Mouse (Mus musculus): Measurements from ENCODE around the gene Ajm1. TPM values are rescaled to one million over a fixed set of nuclear protein-coding genes. Genes with fewer than 3 reads are reported as not detected.

The Ajm1 gene
- total RNA-seq, 2 experiments from 2014 or later, result 0.10 TPM; not detected in 1

DNA sequence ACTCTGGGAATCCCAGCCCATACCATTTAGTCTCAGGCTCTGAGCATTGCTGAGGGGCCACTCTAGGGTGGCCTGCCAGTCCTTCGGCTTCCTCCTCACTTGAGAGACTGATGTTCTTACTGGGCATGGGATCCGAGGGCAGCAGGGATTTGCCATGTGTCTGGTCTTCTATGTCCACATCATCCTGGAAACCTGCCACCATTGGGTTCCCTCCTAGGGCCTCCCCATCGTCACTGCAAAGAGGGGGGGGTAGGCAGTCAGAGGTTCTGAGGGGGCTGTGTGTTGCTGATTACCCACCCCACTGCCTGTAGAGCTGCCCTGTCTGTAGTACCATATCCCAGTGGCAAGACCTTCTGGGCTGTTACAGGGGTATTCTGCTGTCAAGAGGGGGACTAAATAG is 4.0 kb upstream of the Ajm1 start:
- intact Hi-C loops (cut with DNase I; ENCODE audit: low total_unique reads), result no loop called here
- no peak for DNase-seq

DNA sequence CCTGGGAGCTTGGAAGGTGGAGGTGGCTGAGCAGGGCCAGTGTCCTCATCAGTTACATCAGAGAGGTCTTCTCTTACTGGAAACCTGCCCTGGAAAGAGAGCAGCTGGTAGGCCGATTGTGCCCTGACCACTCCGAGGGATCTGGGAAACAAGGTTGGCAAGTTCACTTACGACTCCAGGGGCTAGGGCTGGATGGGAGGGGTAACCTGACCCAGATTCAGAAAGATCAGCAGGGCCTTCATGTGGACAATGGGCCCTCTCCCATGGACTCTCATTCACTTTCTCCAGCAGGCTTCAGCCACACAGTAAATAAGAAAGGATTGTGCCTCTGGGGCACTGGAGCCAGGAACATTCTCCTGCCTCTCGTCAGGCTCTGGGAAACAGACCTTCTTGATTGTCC is 3.3 kb upstream of the Ajm1 start:
- no peak for DNase-seq
- intact Hi-C loops (cut with DNase I; ENCODE audit: low total_unique reads), result no loop called here

DNA sequence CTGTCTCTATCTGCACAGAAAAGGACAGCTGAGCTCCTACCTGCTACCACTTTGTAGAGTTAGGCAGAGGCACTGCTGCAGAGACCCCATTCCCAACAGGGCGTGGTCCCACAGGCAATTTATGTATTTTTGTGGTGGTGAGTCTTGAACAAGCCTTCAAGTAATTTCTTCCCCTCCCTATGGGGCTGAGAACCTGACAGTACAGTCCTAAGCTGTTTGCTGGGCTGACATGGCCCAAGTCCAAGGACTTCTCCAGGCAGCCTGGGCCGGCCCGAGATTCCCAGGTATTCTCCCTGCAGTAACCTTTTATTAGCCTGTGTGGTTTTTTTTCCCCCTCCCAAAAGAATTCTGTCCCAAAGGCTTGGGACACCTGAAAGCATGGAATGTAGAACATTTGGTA is 2.6 kb upstream of the Ajm1 start:
- DNase-seq, result no peak
- intact Hi-C loops (cut with DNase I; ENCODE audit: low total_unique reads), result no loop called here

DNA sequence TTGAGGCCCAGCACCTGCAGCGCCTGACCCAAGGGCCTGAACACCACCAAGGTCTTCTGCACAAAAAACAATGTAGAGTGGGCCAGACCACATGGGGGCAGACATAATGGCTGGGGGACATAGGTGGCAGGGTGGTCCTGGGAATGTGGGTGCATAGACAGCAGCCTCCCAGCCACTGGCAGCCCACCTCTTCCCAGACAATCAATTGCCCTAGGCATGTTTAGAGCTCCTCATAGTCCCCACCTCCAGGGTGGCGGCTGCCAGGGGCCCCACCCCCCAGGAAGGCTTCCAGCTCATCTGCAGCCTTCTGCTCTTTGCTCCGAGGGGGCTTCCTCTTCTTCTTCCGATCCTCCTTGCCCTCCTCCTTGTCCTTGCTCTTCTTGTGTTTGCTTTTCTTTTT is 2.0 kb upstream of the Ajm1 start:
- intact Hi-C loops (cut with DNase I; ENCODE audit: low total_unique reads), result no loop called here
- DNase-seq, result no peak

DNA sequence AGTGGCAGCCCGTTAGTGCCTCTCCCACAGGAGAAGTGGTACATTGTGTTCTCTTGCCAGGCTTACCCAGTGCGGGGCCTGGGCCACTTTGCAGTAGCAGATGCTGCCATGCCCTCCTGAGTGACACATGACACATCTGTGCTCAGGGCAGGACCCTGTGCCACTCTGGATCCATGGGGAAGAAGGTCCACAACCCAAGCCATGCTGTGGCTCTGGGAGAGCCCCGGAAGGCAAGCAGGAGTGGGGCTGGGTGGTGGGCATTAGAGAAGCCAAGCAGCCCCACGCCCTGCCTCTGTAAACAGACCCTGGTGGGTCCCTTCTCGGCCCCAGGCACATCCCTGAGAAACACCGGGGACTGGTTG is 1.5 kb upstream of the Ajm1 start:
- no peak for DNase-seq
- intact Hi-C loops (cut with DNase I; ENCODE audit: low total_unique reads), result no loop called here

DNA sequence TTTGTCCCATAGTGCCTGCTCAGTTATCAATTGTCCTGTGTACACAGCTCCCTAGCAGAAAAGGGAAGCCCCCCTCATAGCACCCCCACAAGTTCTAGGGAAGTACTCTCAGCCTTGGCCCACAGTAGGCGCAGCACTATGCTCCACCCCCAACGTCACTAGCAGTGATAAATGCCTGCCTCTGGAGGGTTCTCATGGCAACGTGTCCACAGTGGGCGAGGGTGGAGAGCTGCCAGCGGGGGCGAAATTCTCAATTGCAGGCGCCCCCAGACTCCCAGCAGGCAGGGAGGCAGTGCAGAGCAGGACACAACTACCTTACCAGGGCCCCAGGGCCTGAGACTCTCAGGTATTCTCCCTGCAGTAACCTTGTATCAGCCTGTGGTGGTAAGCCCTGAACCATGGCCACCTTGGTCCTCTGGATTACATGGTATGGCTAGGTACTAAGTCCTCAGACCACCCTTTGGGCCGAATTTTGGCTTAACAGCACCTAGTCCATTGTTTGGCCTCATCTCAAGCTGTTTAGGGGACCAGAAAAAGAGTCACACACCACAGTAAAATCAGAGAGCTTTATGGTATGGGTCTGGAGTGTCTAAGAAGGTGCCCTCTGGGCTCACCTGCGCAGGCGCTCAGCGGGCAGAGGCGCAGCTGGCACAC is 1.0 kb upstream of the Ajm1 start:
- peak; percentile 24 for DNase-seq
- intact Hi-C loops (cut with DNase I; ENCODE audit: low total_unique reads), result no loop called here

DNA sequence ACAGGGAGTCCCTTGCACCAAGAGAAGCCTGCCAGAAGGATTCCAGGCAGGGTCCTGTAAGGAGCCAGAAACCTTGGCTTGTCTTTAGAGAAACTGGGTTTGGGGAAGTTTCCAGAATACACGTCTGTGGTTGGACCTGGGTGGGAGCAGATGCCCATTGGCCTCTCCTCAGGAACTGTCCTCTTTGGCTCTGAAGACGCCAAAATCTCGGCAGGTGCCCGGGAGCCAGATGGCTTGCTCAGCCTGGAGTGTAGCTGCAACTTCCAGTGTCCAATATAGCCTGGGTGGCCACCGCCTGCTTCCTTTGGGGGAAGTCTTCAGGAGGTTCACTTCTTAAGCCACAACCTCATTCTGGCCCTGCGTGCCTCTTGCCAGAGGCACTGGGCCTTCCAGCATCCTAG is 344 bp upstream of the Ajm1 start:
- DNase-seq, result no peak
- intact Hi-C loops (cut with DNase I; ENCODE audit: low total_unique reads), result no loop called here

DNA sequence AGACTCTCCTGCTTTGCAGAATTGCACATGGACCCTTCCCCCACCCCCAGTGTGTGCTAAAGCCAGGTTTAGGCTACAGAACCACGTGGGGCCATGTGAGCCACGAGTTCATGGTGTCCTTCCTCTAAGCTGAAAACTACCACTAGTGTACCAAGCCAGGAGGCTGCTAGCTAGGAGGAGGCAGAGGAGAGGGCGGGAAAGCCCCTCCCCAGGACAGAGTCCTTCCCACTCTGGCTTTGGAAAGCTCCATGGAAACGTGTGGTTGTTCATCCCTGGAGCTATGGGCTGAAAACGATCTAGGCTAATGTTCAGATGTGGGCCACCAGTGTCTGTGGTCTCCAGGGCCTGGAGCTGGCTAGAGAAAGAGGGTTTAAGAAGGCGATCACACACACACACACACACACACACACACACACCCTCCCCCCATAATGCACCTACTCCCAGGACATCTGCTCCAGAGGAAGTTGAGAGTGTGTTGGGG is 896 bp downstream of the Ajm1 start:
- DNase-seq, result no peak
- intact Hi-C loops (cut with DNase I; ENCODE audit: low total_unique reads), result no loop called here

DNA sequence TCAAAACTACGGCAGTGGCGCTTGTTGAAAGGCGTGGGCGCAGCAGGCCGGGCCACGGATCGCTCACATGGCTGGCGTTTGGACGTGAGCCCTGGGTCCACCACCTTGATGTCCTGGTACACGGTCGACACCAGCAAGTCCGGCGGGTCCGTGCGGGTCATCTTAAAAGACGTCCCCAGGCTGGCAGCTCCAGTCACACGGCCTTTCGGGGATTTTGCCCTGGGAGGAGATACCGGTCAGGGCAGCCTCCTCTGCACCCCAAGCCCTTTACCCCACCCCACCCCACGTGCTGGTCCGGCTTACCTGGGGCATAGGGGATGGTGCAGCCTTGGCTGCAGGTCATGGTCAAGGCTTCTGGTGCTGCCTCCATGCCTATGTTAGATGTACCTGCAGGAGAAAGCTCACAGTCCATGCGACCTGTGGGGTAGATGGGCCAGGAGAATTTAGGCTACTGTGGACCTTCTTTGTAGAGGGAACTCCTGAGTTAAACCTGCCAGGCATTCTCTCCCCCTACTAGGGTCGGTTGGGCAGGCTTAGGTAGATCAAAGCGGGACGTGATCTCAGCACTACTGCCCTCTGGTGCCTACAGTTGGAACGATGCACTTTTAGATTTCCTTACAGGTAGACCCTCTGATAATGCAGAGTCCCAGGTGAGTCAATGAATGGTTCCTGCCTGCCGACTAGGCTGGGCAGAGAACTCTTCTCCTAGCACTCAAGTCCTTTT is 1.7 kb downstream of the Ajm1 start:
- intact Hi-C loops (cut with DNase I; ENCODE audit: low total_unique reads), result loop anchor here (10.0 kb wide), 1 partner anchor 65 kb away; no protein-coding TSS in a partner anchor

DNA sequence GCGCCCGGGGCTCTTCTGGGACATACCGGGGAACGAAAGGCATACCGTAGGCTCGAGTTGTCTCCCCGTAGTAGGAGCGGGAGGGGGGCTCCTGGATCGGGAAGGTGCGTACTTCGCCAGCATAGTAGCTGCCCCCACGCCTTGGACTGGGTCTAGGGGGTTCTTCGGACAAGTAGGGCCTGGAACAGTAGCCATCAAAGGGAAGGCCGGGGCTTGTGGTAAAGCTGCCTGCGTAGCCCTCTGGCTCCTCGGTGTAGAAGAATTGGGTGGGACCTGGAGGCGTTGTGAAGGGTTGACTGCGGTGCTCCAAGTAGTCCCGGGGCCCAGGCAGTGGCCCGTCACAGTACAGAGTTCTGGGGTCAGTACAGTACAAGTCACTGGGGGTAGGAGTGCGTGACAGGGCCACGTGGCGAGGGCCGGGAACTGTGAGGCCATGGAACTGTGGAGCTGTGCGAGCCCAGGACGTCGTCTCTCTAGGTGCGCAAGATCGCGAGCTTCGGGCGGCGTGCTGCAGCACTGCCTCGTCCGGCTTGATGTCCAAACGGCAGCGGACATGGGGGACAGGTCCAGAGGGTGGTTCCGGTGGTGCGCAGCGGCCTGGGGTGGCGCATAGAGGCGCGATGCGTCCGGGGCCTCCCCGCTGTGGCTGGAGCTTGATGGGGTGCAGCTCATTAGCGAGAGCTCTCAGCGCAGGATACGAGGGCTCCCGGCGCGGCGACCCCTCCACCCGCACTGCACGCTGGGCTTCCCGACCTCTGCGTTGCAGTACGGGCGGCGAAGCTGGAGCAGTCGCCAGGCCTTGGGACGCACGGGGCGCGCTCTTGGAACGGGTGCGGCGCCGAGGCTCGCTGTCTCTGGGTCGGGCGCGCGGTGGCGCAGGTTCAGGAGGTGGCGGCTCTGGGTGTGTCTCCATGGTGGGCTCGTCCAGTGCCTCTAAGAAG is 2.5 kb downstream of the Ajm1 start:
- intact Hi-C loops (cut with DNase I; ENCODE audit: low total_unique reads), result loop anchor here (10.0 kb wide), 1 partner anchor 64 kb away; no protein-coding TSS in a partner anchor
- DNase-seq, result no peak

More for the DNA sequence above, 1.7 kb downstream of the Ajm1 start:
- DNase-seq, result peak; percentile 17

DNA sequence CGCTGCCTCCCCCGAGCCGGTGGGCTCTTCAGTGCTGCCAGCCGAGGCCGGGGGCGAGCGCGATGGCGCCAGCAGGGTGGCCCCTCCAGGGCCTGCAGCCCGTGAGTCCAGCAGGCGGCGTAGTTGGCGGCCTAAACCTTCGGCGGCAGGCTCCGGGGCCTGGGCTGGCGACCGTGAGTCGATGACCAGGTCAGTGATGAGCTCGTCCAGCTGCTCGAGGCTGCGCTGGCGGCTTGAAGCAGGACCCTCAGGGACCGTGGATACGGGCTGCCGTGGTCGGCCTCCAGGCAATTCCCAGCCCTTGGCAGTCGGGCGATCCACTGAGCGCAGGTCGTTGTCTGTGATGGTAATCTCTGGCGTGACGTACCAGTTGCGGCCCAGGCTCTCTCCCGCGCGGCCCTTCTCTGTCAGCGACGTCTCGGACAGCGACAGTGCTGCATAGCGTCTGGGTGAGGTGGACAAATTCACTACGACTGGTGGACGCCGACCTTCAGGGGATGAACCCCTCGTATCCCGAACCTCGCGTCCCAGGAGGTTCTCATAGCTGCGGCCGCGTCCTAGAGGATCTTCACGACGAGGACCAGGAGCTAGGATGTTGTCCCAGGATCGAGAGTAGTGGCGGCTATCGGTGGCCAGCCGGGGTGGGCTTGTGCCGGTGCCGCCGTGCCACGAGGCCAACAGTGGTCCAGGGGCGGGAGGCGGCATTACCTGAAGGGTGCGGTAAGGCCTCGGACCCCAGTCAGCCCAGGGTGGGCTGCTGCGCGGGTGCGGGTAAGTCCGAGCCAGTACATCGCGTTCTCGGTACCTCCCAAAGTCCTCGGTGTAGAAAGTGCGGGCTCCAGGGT is 3.4 kb downstream of the Ajm1 start:
- peak; percentile 25 for DNase-seq
- intact Hi-C loops (cut with DNase I; ENCODE audit: low total_unique reads), result loop anchor here (10.0 kb wide), 1 partner anchor 63 kb away; no protein-coding TSS in a partner anchor

DNA sequence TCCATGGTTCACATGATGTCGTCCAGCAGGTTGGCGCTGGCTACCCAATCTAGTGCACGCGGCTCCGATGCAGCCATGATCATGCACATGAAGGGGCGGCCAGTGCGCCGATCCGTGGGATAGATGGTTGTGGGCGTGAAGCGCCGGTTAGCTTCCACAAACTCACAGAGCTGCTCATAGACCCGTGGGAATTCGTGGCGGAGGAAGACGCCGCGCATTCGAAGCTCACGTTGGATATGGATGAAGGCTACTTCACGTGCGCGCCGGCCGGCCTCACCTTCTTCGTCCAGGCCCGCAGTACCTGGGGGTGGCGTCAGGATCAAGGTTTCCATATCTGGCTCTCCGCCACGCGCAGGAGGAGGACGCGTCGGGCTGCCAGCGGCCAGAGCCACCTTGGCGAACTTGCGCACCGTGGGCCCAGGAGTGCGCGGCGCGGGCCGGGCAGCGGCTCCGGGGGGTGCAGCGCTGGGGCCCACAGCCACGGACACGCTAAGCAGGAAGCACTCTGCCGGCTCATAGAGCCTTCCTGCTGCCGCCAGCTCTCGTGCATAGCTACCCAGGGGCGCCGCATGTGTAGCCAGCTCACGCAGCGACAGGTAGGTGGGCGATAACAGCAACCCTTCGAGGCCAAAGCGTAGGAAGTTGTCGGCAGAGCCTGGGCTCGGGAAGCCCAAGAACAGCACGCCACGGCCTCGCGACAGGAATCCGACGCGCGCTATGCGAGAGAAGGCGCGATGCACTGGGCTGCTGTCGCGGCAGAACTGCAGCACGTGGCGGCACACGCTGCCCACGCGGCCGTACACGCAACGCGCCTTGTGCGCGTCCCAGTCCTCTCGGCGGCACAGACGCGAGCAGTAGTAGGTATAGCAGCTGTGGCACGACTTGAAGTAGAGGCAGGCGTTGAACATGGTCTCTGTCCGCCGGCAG is 4.3 kb downstream of the Ajm1 start:
- intact Hi-C loops (cut with DNase I; ENCODE audit: low total_unique reads), result loop anchor here (10.0 kb wide), 1 partner anchor 62 kb away; no protein-coding TSS in a partner anchor

DNA sequence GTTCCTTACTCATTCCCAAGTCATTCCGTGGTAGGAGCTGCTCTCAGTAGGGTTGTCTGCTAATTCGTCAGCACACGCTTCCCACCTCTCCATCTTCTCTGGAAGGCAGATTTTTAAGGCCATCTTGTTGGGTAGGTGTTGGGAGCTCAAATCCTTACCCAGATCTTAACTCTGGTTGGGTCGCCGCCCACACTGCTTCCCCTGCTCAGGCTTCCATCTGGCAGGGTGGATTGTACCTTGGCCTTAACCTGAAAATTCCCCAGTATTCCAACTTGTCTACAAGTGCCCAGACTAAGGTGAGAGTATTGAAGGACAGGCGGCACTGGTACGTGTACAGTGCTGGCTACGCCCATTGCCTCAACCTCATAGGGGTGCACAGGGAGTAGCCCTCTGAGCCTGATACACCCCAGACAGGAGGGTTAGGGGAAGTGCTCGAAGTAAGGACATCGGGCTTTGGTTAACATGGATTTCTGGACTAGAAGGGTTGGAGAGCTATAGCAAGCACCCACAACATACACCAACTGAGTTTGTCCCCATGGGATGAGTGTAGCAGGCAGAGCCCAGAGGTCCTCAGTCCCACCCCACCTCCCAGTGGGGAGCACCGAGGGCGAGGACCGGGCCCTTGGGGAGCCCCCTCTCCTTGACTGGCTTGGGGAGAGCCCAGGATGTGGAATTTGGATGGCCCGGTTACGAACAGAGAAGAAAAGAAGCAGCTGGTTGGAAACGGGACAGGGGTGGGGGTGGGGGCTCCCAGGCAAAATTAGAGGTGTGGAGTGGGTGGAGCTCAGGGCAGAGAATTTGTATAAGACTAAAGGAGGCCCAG is 5.3 kb downstream of the Ajm1 start:
- intact Hi-C loops (cut with DNase I; ENCODE audit: low total_unique reads), result loop anchor here (10.0 kb wide), 1 partner anchor 61 kb away; no protein-coding TSS in a partner anchor
- DNase-seq, result no peak

More for the DNA sequence above, 4.3 kb downstream of the Ajm1 start:
- DNase-seq, result peak; percentile 12

DNA sequence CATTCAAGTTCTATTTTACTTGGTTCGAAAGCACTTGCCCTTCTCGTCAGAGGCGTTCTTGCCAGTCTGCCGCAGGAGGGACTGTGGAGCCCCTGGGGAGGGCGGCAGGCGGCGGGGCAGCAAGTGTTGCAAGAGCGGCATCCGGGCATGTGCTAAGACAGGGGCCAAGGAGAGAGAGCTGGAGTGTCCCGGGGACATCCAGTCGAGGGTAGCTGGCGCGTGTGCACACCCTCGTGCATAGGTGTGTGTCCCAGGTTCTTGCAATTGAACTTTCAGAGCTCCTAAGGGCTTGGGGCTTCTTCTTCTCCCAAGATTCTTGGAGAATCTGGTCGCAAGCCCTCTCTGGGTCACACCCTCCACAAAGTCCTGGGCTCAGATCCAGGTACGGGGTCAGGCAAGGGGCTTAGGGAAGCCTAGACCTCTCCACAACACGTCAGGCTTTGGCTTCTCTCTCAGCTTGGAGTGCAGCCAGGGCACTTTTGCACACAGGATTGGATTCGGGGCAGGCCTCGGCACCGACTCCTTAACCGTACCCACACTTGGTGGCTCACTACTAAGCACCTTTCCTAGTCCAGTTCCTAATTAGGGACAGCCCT is 6.0 kb downstream of the Ajm1 start:
- DNase-seq, result peak; percentile 41
- intact Hi-C loops (cut with DNase I; ENCODE audit: low total_unique reads), result loop anchor here (10.0 kb wide), 1 partner anchor 61 kb away; no protein-coding TSS in a partner anchor

DNA sequence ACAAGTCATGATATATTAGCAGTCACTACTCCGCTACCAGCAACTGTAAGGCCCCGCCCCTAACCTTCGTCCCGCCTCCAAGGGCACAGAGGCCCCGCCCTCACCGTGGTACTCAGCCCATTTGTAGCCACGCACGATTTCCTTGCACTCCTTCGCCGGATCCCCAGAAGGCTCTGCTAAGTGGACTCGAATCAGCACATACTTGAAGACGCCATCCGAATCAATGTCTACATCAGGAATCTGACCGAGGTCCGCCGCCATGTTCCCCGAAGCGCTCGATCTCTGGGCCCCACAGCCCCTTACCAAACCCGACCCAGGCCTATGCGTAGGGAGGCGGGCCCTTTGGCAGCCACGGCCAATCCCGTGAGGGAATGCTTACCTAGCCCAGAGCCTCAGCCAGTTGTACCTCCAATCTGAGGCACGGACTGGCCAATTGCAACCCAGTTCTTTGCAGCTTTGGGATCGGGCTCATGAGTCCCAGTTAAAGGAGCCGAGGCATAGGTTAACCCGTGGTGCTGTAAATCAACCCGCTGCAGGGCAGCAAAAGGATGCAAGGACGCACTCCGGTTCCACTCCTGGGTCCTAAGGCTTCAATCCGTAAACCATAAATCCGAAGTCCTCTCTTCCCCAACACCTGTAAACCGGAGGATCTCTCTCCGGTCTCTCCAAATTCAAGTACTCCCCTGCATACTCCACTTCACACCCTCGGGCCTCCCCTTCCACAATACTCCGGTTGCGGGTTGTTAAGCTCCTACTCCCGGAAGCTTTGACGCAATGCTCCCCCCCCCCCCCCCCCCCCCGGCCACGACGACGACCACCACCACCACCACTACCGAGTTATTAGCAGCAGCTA is 6.8 kb downstream of the Ajm1 start, which contains the start of the genes Mamdc4 and Phpt1:
Gene Mamdc4, minus strand, starts transcription at position 267 of the 853 bp plus-strand sequence.
Gene Phpt1, minus strand, starts transcription at position 646 of the 853 bp plus-strand sequence.
- intact Hi-C loops (cut with DNase I; ENCODE audit: low total_unique reads), result loop anchor here (10.0 kb wide), 1 partner anchor 60 kb away; no protein-coding TSS in a partner anchor
- DNase-seq, result peak; percentile 94
